Mouse (Mus musculus): ENCODE data around the gene Fgf11. TPM values are rescaled to one million over a fixed set of nuclear protein-coding genes. Genes with fewer than 3 reads are reported as not detected.

Fgf11 gene
- polyA plus RNA-seq, 1 experiment from 2014 or later = 2.0 TPM

- Histone ChIP-seq H3K4me2 (ENCODE audit: low read length) (peak overlapping the region; percentile 95), H3K4me1 (ENCODE audit: control insufficient read depth in 2 of 2, insufficient read depth in 2 of 2, low read length in 2 of 2) (peaks cover 25 to 52% of the 10 kb centered on the region in 2 experiments), H3K9ac (ENCODE audit: low read length) (peak overlapping the region; percentile 69), H3K27ac (replicated peaks in 1 of 2; ENCODE audit: control insufficient read depth in 1 of 2, insufficient read depth in 1 of 2, low read depth in 2 of 2, low read length in 2 of 2) (no peak overlapping the region), H3K9me3 (ENCODE audit: control insufficient read depth, low read length) (peaks cover 5% of the 10 kb centered on the region; the same call in 1 of the 2 replicates), H3K27me3 (ENCODE audit: control insufficient read depth, insufficient read depth, low read length) (peaks cover 18% of the 10 kb centered on the region; the same call in 1 of the 2 replicates), H3K36me3 (ENCODE audit: control insufficient read depth, insufficient read depth, low read length) (no peaks in the 10 kb centered on the region), H3K4me3 (ENCODE audit: control insufficient read depth in 1 of 2, insufficient read depth in 1 of 2, low read depth in 1 of 2, low read length in 2 of 2) (peak overlapping the region; percentile 46 to 65)
- 3% methylated on average over 12 of the region's 12 CpGs for WGBS
- ATAC-seq (ENCODE audit: insufficient number of reproducible peaks, insufficient read depth, low FRiP score, low read depth) = no peak
Measured at GRCm38 (mm10) chr11:69803328-69803727, 1.7 kb upstream of the Fgf11 start.

GRCm38 (mm10) chr11:69802648-69803105 lies 1.0 kb upstream of the Fgf11 start:
- H3K27ac ChIP-seq (replicated peaks in 1 of 2; ENCODE audit: control insufficient read depth in 1 of 2, insufficient read depth in 1 of 2, low read depth in 2 of 2, low read length in 2 of 2) = no peak overlapping the region
- H3K36me3 ChIP-seq (ENCODE audit: control insufficient read depth, insufficient read depth, low read length) = no peaks in the 10 kb centered on the region
- 2% methylated on average over 32 of the region's 33 CpGs for WGBS
- H3K4me3 ChIP-seq (ENCODE audit: control insufficient read depth in 1 of 2, insufficient read depth in 1 of 2, low read depth in 1 of 2, low read length in 2 of 2) = peak overlapping the region; percentile 46 to 65
- peak overlapping the region; percentile 95 for H3K4me2 ChIP-seq (ENCODE audit: low read length)
- peaks cover 21% of the 10 kb centered on the region; the same call in 1 of the 2 replicates for H3K27me3 ChIP-seq (ENCODE audit: control insufficient read depth, insufficient read depth, low read length)
- no peak for ATAC-seq (ENCODE audit: insufficient number of reproducible peaks, insufficient read depth, low FRiP score, low read depth)
- peak overlapping the region; percentile 69 for H3K9ac ChIP-seq (ENCODE audit: low read length)
- H3K4me1 ChIP-seq (ENCODE audit: control insufficient read depth in 2 of 2, insufficient read depth in 2 of 2, low read length in 2 of 2) = peaks cover 25 to 52% of the 10 kb centered on the region in 2 experiments
- peaks cover 5% of the 10 kb centered on the region; the same call in 1 of the 2 replicates for H3K9me3 ChIP-seq (ENCODE audit: control insufficient read depth, low read length)

- peaks cover 21% of the 10 kb centered on the region for H3K27me3 ChIP-seq (ENCODE audit: control insufficient read depth, insufficient read depth, low read length)
- no peaks in the 10 kb centered on the region for H3K9me3 ChIP-seq (ENCODE audit: control insufficient read depth, low read length)
- H3K4me1 ChIP-seq (ENCODE audit: control insufficient read depth in 2 of 2, insufficient read depth in 2 of 2, low read length in 2 of 2) = peaks cover 25 to 58% of the 10 kb centered on the region in 2 experiments
- H3K9ac ChIP-seq (ENCODE audit: low read length) = peak overlapping the region; percentile 69
- no peaks in the 10 kb centered on the region for H3K36me3 ChIP-seq (ENCODE audit: control insufficient read depth, insufficient read depth, low read length)
- peak overlapping the region; percentile 95 for H3K4me2 ChIP-seq (ENCODE audit: low read length)
- H3K27ac ChIP-seq (replicated peaks in 1 of 2; ENCODE audit: control insufficient read depth in 1 of 2, insufficient read depth in 1 of 2, low read depth in 2 of 2, low read length in 2 of 2) = peak overlapping the region; percentile 50 to 53
- under 1% methylated on average over 36 of the region's 36 CpGs for WGBS
- H3K4me3 ChIP-seq (ENCODE audit: control insufficient read depth in 1 of 2, insufficient read depth in 1 of 2, low read depth in 1 of 2, low read length in 2 of 2) = peak overlapping the region; percentile 46 to 51
- peak; percentile 7; the same call in 1 of the 2 replicates for ATAC-seq (ENCODE audit: insufficient number of reproducible peaks, insufficient read depth, low FRiP score, low read depth)
Measured at GRCm38 (mm10) chr11:69800392-69801197, 1.1 kb downstream of the Fgf11 start.

GRCm38 (mm10) chr11:69800138-69800391 lies 1.6 kb downstream of the Fgf11 start:
- peaks cover 25 to 58% of the 10 kb centered on the region in 2 experiments for H3K4me1 ChIP-seq (ENCODE audit: control insufficient read depth in 2 of 2, insufficient read depth in 2 of 2, low read length in 2 of 2)
- 2% methylated on average over 11 of the region's 11 CpGs for WGBS
- peak overlapping the region; percentile 46 to 51 for H3K4me3 ChIP-seq (ENCODE audit: control insufficient read depth in 1 of 2, insufficient read depth in 1 of 2, low read depth in 1 of 2, low read length in 2 of 2)
- peak overlapping the region; percentile 95 for H3K4me2 ChIP-seq (ENCODE audit: low read length)
- no peaks in the 10 kb centered on the region for H3K36me3 ChIP-seq (ENCODE audit: control insufficient read depth, insufficient read depth, low read length)
- peaks cover 16% of the 10 kb centered on the region for H3K27me3 ChIP-seq (ENCODE audit: control insufficient read depth, insufficient read depth, low read length)
- peak overlapping the region; percentile 69 for H3K9ac ChIP-seq (ENCODE audit: low read length)
- no peaks in the 10 kb centered on the region for H3K9me3 ChIP-seq (ENCODE audit: control insufficient read depth, low read length)
- no peak overlapping the region for H3K27ac ChIP-seq (replicated peaks in 1 of 2; ENCODE audit: control insufficient read depth in 1 of 2, insufficient read depth in 1 of 2, low read depth in 2 of 2, low read length in 2 of 2)
- ATAC-seq (ENCODE audit: insufficient number of reproducible peaks, insufficient read depth, low FRiP score, low read depth) = no peak

- peak overlapping the region; percentile 69 for H3K9ac ChIP-seq (ENCODE audit: low read length)
- ATAC-seq (ENCODE audit: insufficient number of reproducible peaks, insufficient read depth, low FRiP score, low read depth) = no peak
- H3K9me3 ChIP-seq (ENCODE audit: control insufficient read depth, low read length) = no peaks in the 10 kb centered on the region
- H3K4me3 ChIP-seq (ENCODE audit: control insufficient read depth in 1 of 2, insufficient read depth in 1 of 2, low read depth in 1 of 2, low read length in 2 of 2) = peak overlapping the region; percentile 46 to 51; a peak in 3 of 4 replicates
- no peaks in the 10 kb centered on the region for H3K36me3 ChIP-seq (ENCODE audit: control insufficient read depth, insufficient read depth, low read length)
- peak overlapping the region; percentile 95 for H3K4me2 ChIP-seq (ENCODE audit: low read length)
- H3K4me1 ChIP-seq (ENCODE audit: control insufficient read depth in 2 of 2, insufficient read depth in 2 of 2, low read length in 2 of 2) = peaks cover 22 to 54% of the 10 kb centered on the region in 2 experiments
- 37% methylated on average over 11 of the region's 12 CpGs for WGBS
- H3K27ac ChIP-seq (replicated peaks in 1 of 2; ENCODE audit: control insufficient read depth in 1 of 2, insufficient read depth in 1 of 2, low read depth in 2 of 2, low read length in 2 of 2) = no peak overlapping the region
- peaks cover 15% of the 10 kb centered on the region for H3K27me3 ChIP-seq (ENCODE audit: control insufficient read depth, insufficient read depth, low read length)
Measured at GRCm38 (mm10) chr11:69799394-69800137, 2.1 kb downstream of the Fgf11 start.

GRCm38 (mm10) chr11:69797924-69798323 lies 3.7 kb downstream of the Fgf11 start:
- 69% methylated on average over 7 of the region's 7 CpGs for WGBS
- Histone ChIP-seq H3K9me3 (ENCODE audit: control insufficient read depth, low read length) (no peaks in the 10 kb centered on the region), H3K4me3 (ENCODE audit: control insufficient read depth in 1 of 2, insufficient read depth in 1 of 2, low read depth in 1 of 2, low read length in 2 of 2) (no peak overlapping the region), H3K27me3 (ENCODE audit: control insufficient read depth, insufficient read depth, low read length) (peaks cover 15% of the 10 kb centered on the region), H3K9ac (ENCODE audit: low read length) (no peak overlapping the region), H3K27ac (replicated peaks in 1 of 2; ENCODE audit: control insufficient read depth in 1 of 2, insufficient read depth in 1 of 2, low read depth in 2 of 2, low read length in 2 of 2) (no peak overlapping the region), H3K4me1 (ENCODE audit: control insufficient read depth in 2 of 2, insufficient read depth in 2 of 2, low read length in 2 of 2) (peaks cover 12 to 43% of the 10 kb centered on the region in 2 experiments; a peak in 3 of 4 replicates), H3K4me2 (ENCODE audit: low read length) (no peak overlapping the region), H3K36me3 (ENCODE audit: control insufficient read depth, insufficient read depth, low read length) (no peaks in the 10 kb centered on the region)
- no peak for ATAC-seq (ENCODE audit: insufficient number of reproducible peaks, insufficient read depth, low FRiP score, low read depth)

GRCm38 (mm10) chr11:69795983-69796435 lies 5.6 kb downstream of the Fgf11 start:
- Histone ChIP-seq H3K27me3 (ENCODE audit: control insufficient read depth, insufficient read depth, low read length) (peaks cover 8% of the 10 kb centered on the region; the same call in 1 of the 2 replicates), H3K9ac (ENCODE audit: low read length) (peak overlapping the region; percentile 73), H3K36me3 (ENCODE audit: control insufficient read depth, insufficient read depth, low read length) (no peaks in the 10 kb centered on the region), H3K4me3 (ENCODE audit: control insufficient read depth in 1 of 2, insufficient read depth in 1 of 2, low read depth in 1 of 2, low read length in 2 of 2) (peak overlapping the region; percentile 59 to 61), H3K27ac (replicated peaks in 1 of 2; ENCODE audit: control insufficient read depth in 1 of 2, insufficient read depth in 1 of 2, low read depth in 2 of 2, low read length in 2 of 2) (peak overlapping the region in 1 of 2 experiments; percentile 58; a peak in 1 of 4 replicates), H3K4me1 (ENCODE audit: control insufficient read depth in 2 of 2, insufficient read depth in 2 of 2, low read length in 2 of 2) (peaks cover 12 to 28% of the 10 kb centered on the region in 2 experiments; a peak in 3 of 4 replicates), H3K4me2 (ENCODE audit: low read length) (peak overlapping the region; percentile 96), H3K9me3 (ENCODE audit: control insufficient read depth, low read length) (no peaks in the 10 kb centered on the region)
- ATAC-seq (ENCODE audit: insufficient number of reproducible peaks, insufficient read depth, low FRiP score, low read depth) = no peak
- 5% methylated on average over 13 of the region's 13 CpGs for WGBS
